Mouse (Mus musculus): ENCODE measurements around the gene Tnik.

The Tnik gene

DNA sequence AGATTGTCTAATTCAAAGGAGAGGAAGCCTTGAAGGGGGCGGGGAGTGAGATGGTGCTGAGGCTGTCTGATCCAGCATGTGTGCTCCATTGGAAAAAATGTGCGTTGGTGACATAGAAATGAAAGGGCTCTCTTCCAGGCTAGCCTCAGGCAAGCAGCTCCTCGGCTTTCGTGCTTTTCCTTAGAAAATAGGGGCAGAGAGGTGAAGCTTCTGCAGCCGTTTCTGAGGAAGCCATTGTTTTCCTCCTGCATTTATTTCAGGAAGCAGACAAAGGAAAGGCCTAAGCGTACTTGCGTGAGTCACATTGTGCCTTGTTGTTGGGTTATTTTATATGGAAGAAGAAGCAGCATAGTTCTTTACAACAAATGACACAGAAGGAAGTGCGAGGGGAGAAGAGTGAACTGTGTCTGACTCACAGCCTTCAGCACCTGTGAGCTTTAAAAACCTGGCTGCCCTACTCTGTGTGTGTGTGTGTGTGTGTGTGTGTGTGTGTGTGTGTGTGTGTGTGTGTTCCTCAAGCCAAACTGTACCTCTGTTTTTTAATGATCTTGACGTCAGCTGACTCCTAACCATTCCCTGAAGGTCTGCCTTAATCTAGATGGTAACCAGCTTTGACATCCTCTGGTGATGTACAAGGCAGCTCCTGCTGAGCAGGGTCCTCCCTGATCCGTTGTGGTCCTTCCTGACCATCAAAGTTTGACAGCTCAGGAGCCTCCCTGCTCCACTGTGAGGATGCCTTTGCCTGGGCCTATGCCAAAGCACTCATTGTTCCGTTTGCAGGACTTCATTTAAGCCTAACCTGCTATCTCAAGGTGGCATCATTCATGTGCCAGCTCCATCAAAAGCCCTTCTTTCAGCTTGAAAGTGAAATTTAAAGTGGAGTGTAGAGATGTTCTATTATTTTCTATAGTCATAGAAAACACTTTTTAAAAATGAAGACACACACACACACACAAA is 228.3 kb downstream of the Tnik start:
- no peak for DNase-seq

GRCm38 (mm10) chr3:28496806-28497502 is 233.9 kb downstream of the Tnik start:
- DNase-seq = no peak

DNA sequence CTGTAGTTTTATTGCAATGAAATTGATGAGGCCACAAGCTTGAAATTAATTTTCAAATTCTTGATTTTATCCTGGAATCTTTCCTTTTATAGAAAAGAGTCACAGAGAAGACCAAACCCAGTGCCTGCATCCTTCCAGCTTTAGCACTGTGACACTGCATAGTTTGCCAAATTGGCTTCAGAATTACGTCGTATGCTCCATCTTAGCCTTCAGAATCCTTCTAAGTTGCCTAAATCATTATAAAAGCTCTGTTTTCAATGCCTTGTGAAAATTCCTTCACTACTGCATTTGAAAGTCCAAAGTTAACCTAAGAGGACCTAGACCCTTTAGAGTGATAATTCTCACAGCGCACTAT is 234.5 kb downstream of the Tnik start:
- DNase-seq = no peak

DNA sequence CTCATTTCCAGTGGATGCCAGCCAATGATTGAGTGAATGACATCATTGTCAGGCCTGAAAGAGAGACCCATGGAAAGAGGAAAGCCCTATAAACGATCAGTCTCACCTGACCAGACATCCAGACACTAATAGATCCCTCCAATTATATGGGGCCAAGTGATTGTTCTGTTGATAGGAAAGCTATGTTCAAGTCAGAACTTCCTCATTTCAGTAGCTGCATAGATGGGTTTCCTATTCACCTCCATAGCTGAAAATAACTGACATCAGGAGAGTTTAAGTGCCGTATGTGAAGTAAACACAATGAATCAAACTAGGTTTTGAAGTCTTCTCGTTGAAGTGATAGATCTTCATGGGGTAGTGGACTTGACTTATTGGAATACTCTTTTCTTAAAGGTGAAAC is 239.7 kb downstream of the Tnik start:
- no peak for DNase-seq

DNA sequence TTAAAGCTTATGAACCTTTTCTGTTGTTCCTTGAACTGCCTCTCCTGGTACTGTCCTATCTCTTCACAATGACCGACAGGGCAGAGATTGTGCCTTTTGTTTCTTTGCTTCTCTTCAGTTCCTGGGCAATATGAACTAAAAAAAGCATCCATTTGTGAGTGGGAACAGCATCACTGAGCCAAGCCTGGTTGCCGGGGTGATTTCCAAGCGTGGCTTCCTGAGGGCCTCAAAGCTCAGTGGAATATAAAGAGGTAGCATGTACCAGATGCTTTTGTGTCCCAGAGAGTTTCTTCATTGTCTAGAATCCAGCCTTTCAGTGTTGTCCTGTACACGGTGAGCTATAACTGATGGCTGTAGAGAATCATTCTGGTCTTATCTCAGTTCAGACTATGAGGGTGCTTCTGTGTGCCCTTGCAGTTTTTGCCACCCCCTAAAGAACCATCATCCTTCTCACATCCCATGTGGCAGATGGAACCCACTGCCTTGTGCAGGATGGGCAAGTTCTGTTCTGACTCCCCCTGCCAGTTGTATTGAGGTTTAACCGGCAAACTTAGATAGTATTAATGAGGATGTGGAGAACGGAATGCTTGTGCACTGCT is 246.4 kb downstream of the Tnik start:
- DNase-seq = no peak

- no peak for DNase-seq
Observed at GRCm38 (mm10) chr3:28523004-28523482, 260.0 kb downstream of the Tnik start.

GRCm38 (mm10) chr3:28523541-28524165 is 260.6 kb downstream of the Tnik start:
- DNase-seq = no peak

GRCm38 (mm10) chr3:28524562-28524961 is 261.5 kb downstream of the Tnik start:
- no peak for DNase-seq

DNA sequence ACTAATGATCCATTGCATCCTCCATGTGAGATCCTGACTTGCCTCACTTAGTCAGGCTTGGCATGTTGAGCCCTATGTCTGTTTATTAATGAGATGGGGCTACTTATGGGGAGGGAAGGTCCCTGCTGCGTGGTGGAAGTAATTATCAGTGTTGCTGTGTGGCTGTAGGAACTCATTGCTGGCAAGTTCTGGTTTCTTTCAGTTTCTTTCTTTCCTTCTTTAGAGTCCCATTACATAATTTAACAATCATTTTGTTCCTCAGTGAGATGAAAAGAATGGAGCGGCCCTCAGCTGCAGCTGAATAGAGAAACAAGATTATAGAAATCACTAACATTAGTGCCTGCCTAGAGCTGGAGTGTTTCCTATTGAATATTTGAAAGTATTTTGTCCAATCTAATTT is 263.7 kb downstream of the Tnik start:
- DNase-seq = no peak

DNA sequence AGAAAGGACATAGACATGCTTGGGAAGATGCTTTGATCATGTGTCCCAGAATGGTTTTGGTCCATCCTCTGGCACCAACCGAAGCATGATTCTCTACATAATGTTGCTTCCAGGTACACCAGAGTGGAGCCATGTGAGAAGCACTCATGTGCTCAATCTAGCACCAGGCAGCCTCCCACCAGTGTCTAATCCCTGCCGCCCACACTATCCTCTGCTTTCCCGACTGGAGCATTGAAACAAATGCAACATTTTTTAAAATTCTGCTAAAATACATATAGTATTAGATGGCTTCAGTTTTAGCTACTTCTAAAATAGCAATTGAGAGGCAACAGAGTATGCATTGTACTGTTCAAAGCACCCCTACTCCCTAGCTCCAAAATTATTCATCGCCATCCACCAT is 264.2 kb downstream of the Tnik start:
- no peak for DNase-seq

DNA sequence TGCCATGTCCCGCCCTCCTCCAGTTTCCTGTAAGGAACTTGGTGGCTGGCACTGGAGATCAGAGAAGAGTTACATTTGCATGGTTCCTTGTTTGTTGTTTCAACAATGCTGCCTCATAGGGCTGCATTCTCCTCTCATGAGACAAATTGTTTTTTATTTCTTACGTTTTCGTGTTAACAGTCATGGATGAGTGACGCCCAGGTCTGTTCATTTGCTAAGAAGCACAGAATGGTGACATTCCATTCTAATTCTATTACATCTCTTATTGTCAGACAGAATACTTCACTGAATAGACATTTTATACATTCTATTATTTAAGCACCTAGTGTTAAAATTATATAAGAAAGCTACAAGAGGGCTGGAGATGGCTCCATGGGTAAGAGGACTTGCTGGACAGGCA is 266.5 kb downstream of the Tnik start:
- DNase-seq = no peak

DNA sequence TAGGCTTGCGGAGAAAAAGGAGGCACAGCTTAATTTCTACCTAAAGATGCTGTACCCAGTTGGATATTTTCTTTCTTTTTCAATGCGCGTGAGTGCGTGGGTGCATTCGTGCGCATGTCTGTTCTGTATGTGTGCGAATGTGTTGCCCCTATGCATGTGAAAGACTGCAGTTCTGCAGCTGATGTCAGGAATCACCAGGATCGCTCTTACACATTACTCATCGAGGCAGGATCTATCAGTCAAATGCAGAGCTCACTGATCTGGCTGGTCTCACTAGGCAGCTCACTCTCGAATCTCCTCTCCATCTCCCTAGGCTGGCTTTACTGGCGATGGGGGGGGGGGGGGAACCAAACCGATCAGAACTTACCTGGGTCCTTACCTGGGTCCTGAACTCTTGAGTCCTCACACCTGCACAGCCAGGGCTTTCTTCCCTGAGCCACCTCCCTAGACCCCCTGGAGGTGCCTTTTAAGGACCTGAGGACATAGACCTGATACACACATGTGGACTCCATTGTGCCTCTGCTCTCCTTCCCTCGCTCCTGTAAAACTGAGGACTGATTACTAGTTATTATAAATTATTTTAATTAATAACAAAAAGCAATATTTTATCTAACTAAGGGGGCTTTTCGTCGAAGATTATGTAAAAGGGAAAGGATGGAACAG is 268.4 kb downstream of the Tnik start:
- DNase-seq = no peak

DNA sequence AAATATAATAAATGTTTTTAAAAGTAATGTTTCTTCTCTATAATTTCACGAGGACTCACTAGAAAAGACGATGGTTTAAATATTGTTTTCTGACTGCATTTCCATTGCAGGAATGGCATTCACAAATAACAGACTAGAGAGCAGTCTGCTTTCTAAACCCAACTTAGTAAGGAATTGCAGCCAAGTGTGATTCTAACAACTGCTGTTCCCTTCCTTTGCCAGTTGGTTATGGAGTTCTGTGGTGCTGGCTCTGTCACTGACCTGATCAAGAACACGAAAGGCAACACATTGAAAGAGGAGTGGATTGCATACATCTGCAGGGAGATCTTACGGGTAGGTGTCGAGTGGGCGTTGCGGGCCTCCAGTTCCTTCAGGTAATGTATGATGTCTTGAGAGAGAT is 269.7 kb downstream of the Tnik start:
- DNase-seq = no peak

DNA sequence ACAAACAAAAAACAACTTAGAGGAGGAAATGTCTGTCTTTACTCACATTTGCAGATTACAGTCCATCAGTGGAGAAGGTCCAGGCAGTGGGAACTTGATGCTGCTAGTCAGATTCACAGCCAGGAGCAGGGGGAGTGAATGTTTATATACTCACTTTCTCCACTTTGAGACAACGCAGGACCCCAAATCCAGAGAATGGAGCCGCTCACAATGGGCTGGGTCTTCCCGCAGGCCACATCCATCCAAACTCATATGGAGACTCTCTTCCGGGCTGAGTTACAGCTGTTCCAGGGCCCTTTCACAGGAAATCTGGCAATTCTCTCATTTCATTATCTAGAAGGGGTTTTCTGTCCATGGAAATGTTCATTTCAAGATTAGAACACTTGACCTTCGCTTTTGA is 277.1 kb downstream of the Tnik start:
- no peak for DNase-seq

- no peak for DNase-seq
Observed at GRCm38 (mm10) chr3:28542941-28543340, 279.9 kb downstream of the Tnik start.

GRCm38 (mm10) chr3:28543380-28543984 is 280.5 kb downstream of the Tnik start:
- no peak for DNase-seq

- no peak for DNase-seq
Observed at GRCm38 (mm10) chr3:28544345-28544869, 281.4 kb downstream of the Tnik start.

- DNase-seq = no peak
Observed at GRCm38 (mm10) chr3:28547965-28548730, 285.1 kb downstream of the Tnik start.

GRCm38 (mm10) chr3:28549391-28549790 is 286.4 kb downstream of the Tnik start:
- DNase-seq = no peak

- no peak for DNase-seq
Observed at GRCm38 (mm10) chr3:28550497-28551093, 287.6 kb downstream of the Tnik start.

DNA sequence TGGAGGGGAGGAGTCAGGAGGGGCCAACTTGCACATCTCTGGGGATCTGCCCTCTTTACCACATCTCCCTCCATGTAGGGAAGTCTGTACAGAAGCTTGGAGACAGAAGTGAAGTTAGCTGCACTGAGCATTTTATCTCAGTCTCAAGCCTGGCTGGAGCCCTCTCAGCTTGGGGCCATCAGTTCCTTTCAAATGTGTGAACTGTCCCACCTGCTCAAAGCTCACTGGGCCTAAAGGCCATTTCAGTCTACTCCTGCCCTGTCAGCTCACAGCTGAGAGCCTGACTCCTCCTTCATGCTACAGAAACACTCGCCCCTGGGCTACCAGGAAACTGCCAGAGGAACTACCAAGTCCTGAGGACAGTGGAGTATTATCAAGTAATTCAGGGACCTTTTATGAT is 288.7 kb downstream of the Tnik start:
- no peak for DNase-seq
